Mouse (Mus musculus): Measurements from ENCODE around the gene Ulk4. TPM values are rescaled to one million over a fixed set of nuclear protein-coding genes. Genes with fewer than 3 reads are reported as not detected.
A peak's percentile ranks its signal among the peaks of the same experiment; 100 is the strongest.
"Not testable (repeated sequence)": the region's sequence is repeated elsewhere in the genome, so short reads cannot be mapped to it uniquely, and the experiment has no call there.

Ulk4 gene
- polyA plus RNA-seq, 1 experiment from 2014 or later: 153 TPM

- Histone ChIP-seq H3K4me3 (ENCODE audit: low read depth, low read length) (no peak overlapping the region), H3K27ac (ENCODE audit: low read depth, low read length) (no peak overlapping the region), H3K4me1 (ENCODE audit: control insufficient read depth, insufficient read depth, low read length) (no peaks in the 10 kb centered on the region), H3K4me2 (ENCODE audit: low read depth) (no peak overlapping the region), H3K36me3 (ENCODE audit: control insufficient read depth, insufficient read depth, low read length) (no peaks in the 10 kb centered on the region), H3K9ac (ENCODE audit: low read length) (no peak overlapping the region), H3K9me3 (ENCODE audit: control insufficient read depth, low read length) (no peaks in the 10 kb centered on the region), H3K27me3 (ENCODE audit: control insufficient read depth, insufficient read depth, low read length) (no peaks in the 10 kb centered on the region)
- no peak for DNase-seq (ENCODE audit: low spot score)
- ATAC-seq (ENCODE audit: insufficient read depth, low FRiP score, low TSS enrichment): no peak
- 92% methylated on average over 11 of the region's 11 CpGs for WGBS
These were observed 26.1 kb downstream of the Ulk4 start for GRCm38 (mm10) chr9:121250854-121251253.

GRCm38 (mm10) chr9:121249805-121250204, 27.2 kb downstream of the Ulk4 start:
- H3K4me2 ChIP-seq (ENCODE audit: low read depth): no peak overlapping the region
- DNase-seq (ENCODE audit: low spot score): no peak
- no peak for ATAC-seq (ENCODE audit: insufficient read depth, low FRiP score, low TSS enrichment)
- no peaks in the 10 kb centered on the region for H3K27me3 ChIP-seq (ENCODE audit: control insufficient read depth, insufficient read depth, low read length)
- no peak overlapping the region for H3K9ac ChIP-seq (ENCODE audit: low read length)
- H3K27ac ChIP-seq (ENCODE audit: low read depth, low read length): no peak overlapping the region
- no peaks in the 10 kb centered on the region for H3K36me3 ChIP-seq (ENCODE audit: control insufficient read depth, insufficient read depth, low read length)
- no peaks in the 10 kb centered on the region for H3K4me1 ChIP-seq (ENCODE audit: control insufficient read depth, insufficient read depth, low read length)
- WGBS: 56% methylated on average over 14 of the region's 14 CpGs
- no peak overlapping the region for H3K4me3 ChIP-seq (ENCODE audit: low read depth, low read length)
- H3K9me3 ChIP-seq (ENCODE audit: control insufficient read depth, low read length): no peaks in the 10 kb centered on the region

DNA sequence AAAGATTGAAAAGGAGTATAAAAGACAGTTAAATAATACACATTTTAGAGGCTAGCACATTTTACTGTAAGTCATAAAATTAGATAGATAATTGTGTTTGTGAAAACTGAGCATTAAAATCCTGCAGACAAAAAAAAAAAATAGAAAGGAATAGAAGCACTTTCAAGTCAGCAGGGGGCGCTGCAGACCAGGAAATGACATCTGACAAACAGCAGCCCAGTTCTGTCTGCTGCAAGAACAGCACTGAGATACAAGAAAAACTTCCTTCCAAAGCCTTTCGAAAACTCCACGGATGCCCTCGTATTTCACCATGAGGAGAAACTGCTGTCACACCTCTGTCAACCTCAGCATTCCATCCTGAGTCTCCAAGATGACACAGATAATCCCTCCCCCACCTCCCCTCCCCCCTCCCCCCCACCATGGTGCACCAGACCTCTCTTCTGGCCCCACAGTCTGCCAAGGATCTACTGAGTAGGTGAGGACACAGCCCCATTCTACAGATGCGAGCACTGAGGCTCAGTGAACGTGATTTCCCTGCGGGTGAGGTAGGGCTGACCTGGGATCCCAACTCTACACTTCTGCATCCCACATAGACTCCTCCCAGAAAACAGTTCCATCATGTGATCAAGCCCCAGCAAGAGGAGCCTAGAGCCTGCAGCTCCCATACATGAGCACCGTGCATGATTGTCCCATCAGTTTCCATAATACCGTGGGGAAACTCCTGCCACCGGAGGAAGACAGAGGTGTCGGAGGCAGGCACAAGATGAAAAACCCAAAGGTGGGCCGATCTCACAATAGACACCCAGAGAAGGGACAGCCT, 28.8 kb downstream of the Ulk4 start:
- Histone ChIP-seq H3K4me2 (ENCODE audit: low read depth) (no peak overlapping the region), H3K9me3 (ENCODE audit: control insufficient read depth, low read length) (no peaks in the 10 kb centered on the region), H3K4me1 (ENCODE audit: control insufficient read depth, insufficient read depth, low read length) (no peaks in the 10 kb centered on the region), H3K36me3 (ENCODE audit: control insufficient read depth, insufficient read depth, low read length) (no peaks in the 10 kb centered on the region), H3K27me3 (ENCODE audit: control insufficient read depth, insufficient read depth, low read length) (no peaks in the 10 kb centered on the region), H3K27ac (ENCODE audit: low read depth, low read length) (no peak overlapping the region), H3K9ac (ENCODE audit: low read length) (no peak overlapping the region), H3K4me3 (ENCODE audit: low read depth, low read length) (no peak overlapping the region)
- ATAC-seq (ENCODE audit: insufficient read depth, low FRiP score, low TSS enrichment) (no peak), DNase-seq (ENCODE audit: low spot score) (peak; percentile 87)
- WGBS: 71% methylated on average over 12 of the region's 12 CpGs

GRCm38 (mm10) chr9:121247047-121247446, 29.9 kb downstream of the Ulk4 start:
- Histone ChIP-seq H3K4me1 (ENCODE audit: control insufficient read depth, insufficient read depth, low read length) (no peaks in the 10 kb centered on the region), H3K27me3 (ENCODE audit: control insufficient read depth, insufficient read depth, low read length) (no peaks in the 10 kb centered on the region), H3K4me2 (ENCODE audit: low read depth) (no peak overlapping the region), H3K9ac (ENCODE audit: low read length) (no peak overlapping the region), H3K27ac (ENCODE audit: low read depth, low read length) (no peak overlapping the region), H3K9me3 (ENCODE audit: control insufficient read depth, low read length) (no peaks in the 10 kb centered on the region), H3K36me3 (ENCODE audit: control insufficient read depth, insufficient read depth, low read length) (no peaks in the 10 kb centered on the region), H3K4me3 (ENCODE audit: low read depth, low read length) (no peak overlapping the region)
- DNase-seq (ENCODE audit: low spot score): no peak
- 84% methylated on average over 6 of the region's 6 CpGs for WGBS
- ATAC-seq (ENCODE audit: insufficient read depth, low FRiP score, low TSS enrichment): no peak

- Histone ChIP-seq H3K9me3 (ENCODE audit: control insufficient read depth, low read length) (no peaks in the 10 kb centered on the region), H3K27ac (ENCODE audit: low read depth, low read length) (no peak overlapping the region), H3K4me3 (ENCODE audit: low read depth, low read length) (no peak overlapping the region), H3K9ac (ENCODE audit: low read length) (no peak overlapping the region), H3K4me1 (ENCODE audit: control insufficient read depth, insufficient read depth, low read length) (no peaks in the 10 kb centered on the region), H3K36me3 (ENCODE audit: control insufficient read depth, insufficient read depth, low read length) (no peaks in the 10 kb centered on the region), H3K27me3 (ENCODE audit: control insufficient read depth, insufficient read depth, low read length) (no peaks in the 10 kb centered on the region), H3K4me2 (ENCODE audit: low read depth) (no peak overlapping the region)
- DNase-seq (ENCODE audit: low spot score) (no peak), ATAC-seq (ENCODE audit: insufficient read depth, low FRiP score, low TSS enrichment) (no peak)
- WGBS: 91% methylated on average over 6 of the region's 6 CpGs
These were observed 34.7 kb downstream of the Ulk4 start for GRCm38 (mm10) chr9:121242331-121242730.

- ATAC-seq (ENCODE audit: insufficient read depth, low FRiP score, low TSS enrichment) (no peak), DNase-seq (ENCODE audit: low spot score) (no peak)
- Histone ChIP-seq H3K27me3 (ENCODE audit: control insufficient read depth, insufficient read depth, low read length) (no peaks in the 10 kb centered on the region), H3K27ac (ENCODE audit: low read depth, low read length) (no peak overlapping the region), H3K4me2 (ENCODE audit: low read depth) (no peak overlapping the region), H3K4me1 (ENCODE audit: control insufficient read depth, insufficient read depth, low read length) (no peaks in the 10 kb centered on the region), H3K9me3 (ENCODE audit: control insufficient read depth, low read length) (no peaks in the 10 kb centered on the region), H3K9ac (ENCODE audit: low read length) (no peak overlapping the region), H3K36me3 (ENCODE audit: control insufficient read depth, insufficient read depth, low read length) (no peaks in the 10 kb centered on the region), H3K4me3 (ENCODE audit: low read depth, low read length) (no peak overlapping the region)
- 22% methylated on average over 5 of the region's 5 CpGs for WGBS
These were observed 35.2 kb downstream of the Ulk4 start for GRCm38 (mm10) chr9:121241806-121242205.

DNA sequence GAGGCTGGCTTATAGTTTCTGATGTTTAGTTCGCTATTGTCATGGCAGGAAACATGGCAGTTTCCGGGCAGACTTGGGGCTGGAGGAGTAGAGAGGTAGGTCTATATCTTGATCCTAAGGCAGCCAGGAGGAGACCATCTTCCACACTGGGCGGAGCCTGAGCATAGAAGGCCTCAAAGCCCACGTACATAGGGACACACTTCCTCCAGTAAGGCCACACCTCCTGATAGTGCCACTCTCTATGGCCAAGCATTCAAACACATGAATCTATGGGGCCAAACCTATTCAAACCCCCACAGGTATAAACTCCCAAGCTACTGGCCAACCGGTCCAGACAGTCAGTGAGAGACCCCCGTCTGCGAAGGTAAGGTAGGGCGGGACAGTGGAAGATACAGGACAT, 35.6 kb downstream of the Ulk4 start:
- no peak for ATAC-seq (ENCODE audit: insufficient read depth, low FRiP score, low TSS enrichment)
- no peaks in the 10 kb centered on the region for H3K9me3 ChIP-seq (ENCODE audit: control insufficient read depth, low read length)
- no peak overlapping the region for H3K9ac ChIP-seq (ENCODE audit: low read length)
- WGBS: 85% methylated on average over 8 of the region's 8 CpGs
- no peak overlapping the region for H3K4me2 ChIP-seq (ENCODE audit: low read depth)
- no peak overlapping the region for H3K4me3 ChIP-seq (ENCODE audit: low read depth, low read length)
- no peak for DNase-seq (ENCODE audit: low spot score)
- H3K27ac ChIP-seq (ENCODE audit: low read depth, low read length): no peak overlapping the region
- no peaks in the 10 kb centered on the region for H3K27me3 ChIP-seq (ENCODE audit: control insufficient read depth, insufficient read depth, low read length)
- no peaks in the 10 kb centered on the region for H3K4me1 ChIP-seq (ENCODE audit: control insufficient read depth, insufficient read depth, low read length)
- no peaks in the 10 kb centered on the region for H3K36me3 ChIP-seq (ENCODE audit: control insufficient read depth, insufficient read depth, low read length)

GRCm38 (mm10) chr9:121240242-121240641, 36.8 kb downstream of the Ulk4 start:
- H3K4me3 ChIP-seq (ENCODE audit: low read depth, low read length); H3K27ac ChIP-seq (ENCODE audit: low read depth, low read length); H3K27me3 ChIP-seq (ENCODE audit: control insufficient read depth, insufficient read depth, low read length); H3K9ac ChIP-seq (ENCODE audit: low read length); ATAC-seq (ENCODE audit: insufficient read depth, low FRiP score, low TSS enrichment); H3K36me3 ChIP-seq (ENCODE audit: control insufficient read depth, insufficient read depth, low read length); H3K4me1 ChIP-seq (ENCODE audit: control insufficient read depth, insufficient read depth, low read length); H3K4me2 ChIP-seq (ENCODE audit: low read depth); H3K9me3 ChIP-seq (ENCODE audit: control insufficient read depth, low read length): not testable (repeated sequence)
- whole genome bisulfite sequencing: 37% methylated on average over 4 of the region's 5 CpGs
- peak; percentile 38 for DNase-seq (ENCODE audit: low spot score)

GRCm38 (mm10) chr9:121239571-121239970, 37.4 kb downstream of the Ulk4 start:
- Histone ChIP-seq H3K4me2 (ENCODE audit: low read depth) (no peak overlapping the region), H3K27ac (ENCODE audit: low read depth, low read length) (no peak overlapping the region), H3K4me3 (ENCODE audit: low read depth, low read length) (no peak overlapping the region), H3K9ac (ENCODE audit: low read length) (no peak overlapping the region), H3K27me3 (ENCODE audit: control insufficient read depth, insufficient read depth, low read length) (no peaks in the 10 kb centered on the region), H3K4me1 (ENCODE audit: control insufficient read depth, insufficient read depth, low read length) (no peaks in the 10 kb centered on the region), H3K36me3 (ENCODE audit: control insufficient read depth, insufficient read depth, low read length) (no peaks in the 10 kb centered on the region), H3K9me3 (ENCODE audit: control insufficient read depth, low read length) (no peaks in the 10 kb centered on the region)
- ATAC-seq (ENCODE audit: insufficient read depth, low FRiP score, low TSS enrichment) (no peak), DNase-seq (ENCODE audit: low spot score) (no peak)
- 84% methylated on average over 6 of the region's 6 CpGs for WGBS
